Mouse (Mus musculus) embryonic facial prominence, embryonic 13.5 days (tissue): ENCODE measurements around the gene Maf. TPM values are rescaled to one million over a fixed set of nuclear protein-coding genes. Genes with fewer than 3 reads are reported as not detected.

Experiments used
- ATAC-seq: fragments of 200-750 bp; cut with Nextera tagmentation; 2 replicates; pipeline ENCODE4 v1.8.0; 2017; ENCODE audit warnings: low read depth; ENCODE audit not compliant: insufficient number of reproducible peaks, insufficient read depth, low FRiP score, low TSS enrichment
- H3K27ac ChIP-seq: fragments of 300-500 bp; sonication (generic); 2 replicates; pipeline ENCODE4 v1.5.1; 2015; ENCODE audit warnings: moderate library complexity, mild to moderate bottlenecking, inconsistent platforms
- H3K27me3 ChIP-seq: fragments of 300-500 bp; sonication (generic); 2 replicates; pipeline ENCODE4 v1.6.1; 2015; ENCODE audit warnings: mild to moderate bottlenecking, inconsistent platforms
- H3K36me3 ChIP-seq: fragments of 300-500 bp; sonication (generic); 2 replicates; pipeline ENCODE4 v1.6.1; 2015; ENCODE audit warnings: mild to moderate bottlenecking, inconsistent platforms
- H3K4me1 ChIP-seq: fragments of 300-500 bp; sonication (generic); 2 replicates; pipeline ENCODE4 v1.6.1; 2015; ENCODE audit warnings: inconsistent platforms
- H3K4me2 ChIP-seq: fragments of 300-500 bp; sonication (generic); 2 replicates; pipeline ENCODE4 v1.6.1; 2015; ENCODE audit warnings: moderate library complexity, mild to moderate bottlenecking, inconsistent platforms
- H3K4me3 ChIP-seq: fragments of 300-500 bp; sonication (generic); 2 replicates; pipeline ENCODE4 v1.5.1; 2015; ENCODE audit warnings: mild to moderate bottlenecking, inconsistent platforms
- H3K9ac ChIP-seq: fragments of 300-500 bp; sonication (generic); 2 replicates; pipeline ENCODE4 v1.6.1; 2015; ENCODE audit warnings: mild to moderate bottlenecking, inconsistent platforms
- H3K9me3 ChIP-seq: fragments of 300-500 bp; sonication (generic); 2 replicates; pipeline ENCODE4 v1.6.1; 2016; ENCODE audit warnings: inconsistent platforms
- WGBS: fragments of 180-500 bp; shearing (Covaris S2); methylation state at CpG from one replicate; pipeline ENCODE4 v1.1.7; 2015; ENCODE audit warnings: mixed read lengths; 5-methylcytosine and 5-hydroxymethylcytosine counted together
- polyA plus RNA-seq: library from polyadenylated mRNA; unstranded; fragments of >200 nt; fragmentation: Nextera tagmentation; extraction: Ambion mirVana; gene quantifications from 2 replicates; pipeline ENCODE4 v1.2.1, GENCODE M21; 2015

Gene Maf
- polyA plus RNA-seq = 7.9 and 9.0 TPM in 2 replicates

DNA sequence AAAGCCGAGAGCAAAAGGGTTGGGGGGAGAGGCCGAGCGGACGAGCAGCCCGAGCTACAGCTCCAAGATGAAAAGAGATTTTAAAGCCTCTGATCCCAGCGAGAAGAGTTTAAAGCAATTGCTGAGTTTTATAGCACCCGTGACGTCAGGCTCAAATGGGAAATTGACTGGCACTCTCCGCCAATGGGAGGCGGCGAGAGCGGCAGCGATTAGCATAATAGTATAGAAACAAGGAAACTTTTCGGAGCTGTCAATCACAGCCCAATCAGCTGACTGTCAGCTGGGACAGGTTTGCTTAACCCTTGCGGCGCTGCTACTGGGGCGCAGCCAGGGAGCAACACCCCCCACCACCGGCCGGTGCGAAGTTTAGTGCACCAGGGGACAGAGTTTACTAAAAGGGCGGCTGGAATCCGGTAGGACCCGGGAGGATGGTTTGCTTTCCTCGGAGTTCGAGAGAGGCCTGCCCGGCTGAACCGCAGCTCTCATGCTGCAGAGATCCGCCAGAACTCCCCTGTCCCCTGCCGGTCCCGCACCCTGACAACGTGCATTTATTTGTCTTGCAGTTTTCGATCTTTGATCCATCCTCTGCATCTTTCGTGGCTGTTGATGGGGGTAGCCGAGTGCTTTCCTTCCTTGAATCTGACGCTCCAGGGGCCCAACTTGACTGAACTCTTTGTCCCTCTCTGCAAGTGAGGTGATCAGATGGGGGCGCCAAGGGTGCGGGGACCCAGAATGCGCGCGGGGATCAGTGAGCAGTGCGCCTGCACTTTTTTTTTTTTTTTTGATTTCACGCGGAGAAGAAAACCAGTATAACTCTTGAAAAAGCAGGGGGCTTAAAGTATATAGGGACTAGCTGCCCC is at the start of gene Maf:
TSS of gene Maf (minus strand) at position 64 of the 860 bp plus-strand sequence.
- Histone ChIP-seq H3K36me3 (no peaks in the 10 kb centered on the region), H3K4me3 (peak within 1 kb of the TSS; percentile 67), H3K9me3 (no peaks in the 10 kb centered on the region), H3K27me3 (peaks cover 27% of the 10 kb centered on the region), H3K27ac (peak within 1 kb of the TSS; percentile 94), H3K4me1 (peaks cover 16% of the 10 kb centered on the region), H3K4me2 (peak within 1 kb of the TSS; percentile 83), H3K9ac (peak within 1 kb of the TSS; percentile 85)
- under 1% methylated on average over 43 of the region's 43 CpGs for WGBS
- ATAC-seq = peak; percentile 80; the same call in 1 of the 2 replicates

DNA sequence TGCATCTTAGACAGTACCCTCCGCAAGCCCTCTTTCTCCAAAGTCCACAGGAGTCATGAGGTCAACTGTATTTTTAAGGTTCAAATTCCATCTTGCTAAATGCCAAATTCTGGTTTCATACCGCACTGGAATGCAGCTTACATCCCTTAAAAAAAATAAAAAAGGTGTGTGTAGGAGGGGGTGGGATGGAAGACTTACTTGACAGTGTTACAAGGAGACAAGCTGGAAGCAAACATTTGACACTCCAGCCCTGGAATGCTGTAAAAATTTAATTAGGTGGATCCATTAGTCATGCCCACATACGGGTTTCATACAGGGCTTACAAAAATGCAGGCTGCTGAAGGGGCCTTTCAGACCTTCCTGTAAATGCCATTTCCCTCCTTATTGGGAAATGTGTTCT is 49.4 kb upstream of the Maf start:
- Histone ChIP-seq H3K4me2 (no peak overlapping the region), H3K9me3 (no peaks in the 10 kb centered on the region), H3K27ac (no peak overlapping the region; the same call in 1 of the 2 replicates), H3K36me3 (no peaks in the 10 kb centered on the region), H3K27me3 (no peaks in the 10 kb centered on the region), H3K4me1 (no peaks in the 10 kb centered on the region; the same call in 1 of the 2 replicates), H3K4me3 (no peak overlapping the region), H3K9ac (no peak overlapping the region)
- no peak for ATAC-seq
- WGBS = 42% methylated on average over 3 of the region's 3 CpGs

DNA sequence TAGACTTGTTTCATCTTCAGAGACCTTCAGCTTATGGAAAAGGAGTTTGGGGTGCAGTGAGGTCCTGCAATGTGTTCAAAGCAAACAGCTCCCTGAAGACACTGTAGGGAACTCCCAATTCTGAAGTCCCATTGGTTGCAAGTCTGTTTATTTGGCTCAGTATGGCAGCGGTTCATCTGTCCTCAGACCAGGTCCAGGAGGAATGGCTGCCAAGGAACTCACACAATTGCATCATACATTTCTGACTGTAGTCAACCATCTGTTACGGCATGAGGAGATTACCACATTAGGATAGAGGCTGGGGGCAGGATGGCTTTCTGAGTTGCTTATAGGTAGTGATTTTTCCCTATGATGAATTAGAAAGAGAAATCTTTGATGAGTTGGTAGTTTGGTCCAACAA is 48.4 kb upstream of the Maf start:
- H3K9me3 ChIP-seq = no peaks in the 10 kb centered on the region
- no peak overlapping the region for H3K27ac ChIP-seq
- H3K4me3 ChIP-seq = no peak overlapping the region
- 88% methylated on average over 2 of the region's 2 CpGs for WGBS
- H3K36me3 ChIP-seq = no peaks in the 10 kb centered on the region
- no peak for ATAC-seq
- H3K27me3 ChIP-seq = no peaks in the 10 kb centered on the region
- no peak overlapping the region for H3K4me2 ChIP-seq
- no peak overlapping the region for H3K9ac ChIP-seq
- H3K4me1 ChIP-seq = no peaks in the 10 kb centered on the region; the same call in 1 of the 2 replicates

DNA sequence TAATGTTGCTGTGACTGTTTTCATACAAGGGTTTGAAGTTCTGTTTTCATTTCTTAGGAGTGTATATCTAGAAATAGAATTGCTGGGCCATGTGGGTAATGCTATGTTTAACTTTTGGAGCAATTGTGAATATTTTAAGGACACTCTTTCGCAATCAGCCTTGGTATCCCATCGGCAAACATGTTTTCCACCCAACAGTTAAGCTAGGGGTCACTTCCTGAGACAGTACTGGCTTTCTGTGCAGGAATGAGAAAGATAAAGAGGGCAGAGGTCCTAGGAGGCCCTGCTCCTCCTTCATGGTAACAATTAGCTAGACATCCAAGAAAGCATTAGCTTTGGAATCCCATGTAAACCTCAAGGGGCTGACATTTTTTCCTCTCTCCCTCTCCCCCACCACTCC is 47.1 kb upstream of the Maf start:
- Histone ChIP-seq H3K4me3 (no peak overlapping the region), H3K27me3 (no peaks in the 10 kb centered on the region), H3K9me3 (no peaks in the 10 kb centered on the region), H3K9ac (no peak overlapping the region), H3K36me3 (no peaks in the 10 kb centered on the region), H3K27ac (no peak overlapping the region), H3K4me2 (no peak overlapping the region), H3K4me1 (no peaks in the 10 kb centered on the region; the same call in 1 of the 2 replicates)
- ATAC-seq = no peak
- WGBS = 55% methylated on average over 2 of the region's 2 CpGs

DNA sequence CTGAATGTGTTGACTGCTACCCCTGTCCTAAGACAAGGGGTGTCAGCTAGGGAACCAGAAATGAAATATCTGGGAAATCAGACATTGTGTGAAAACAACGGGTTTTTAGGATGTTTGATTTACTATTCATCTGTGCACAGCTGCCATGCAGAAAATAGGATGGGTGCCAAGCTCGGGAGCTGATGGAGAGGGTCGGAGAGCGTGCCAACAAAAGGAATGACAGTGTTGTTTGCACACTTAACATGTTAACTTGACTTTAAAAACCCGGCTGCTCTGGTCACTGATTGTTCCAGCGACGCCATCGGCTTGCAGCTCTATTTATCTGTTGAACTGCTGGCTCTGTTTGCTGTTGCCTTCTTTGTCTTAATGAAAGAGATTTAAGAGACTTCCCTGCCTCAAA is 46.2 kb upstream of the Maf start:
- H3K4me1 ChIP-seq = no peaks in the 10 kb centered on the region; the same call in 1 of the 2 replicates
- no peak overlapping the region for H3K9ac ChIP-seq
- H3K27me3 ChIP-seq = no peaks in the 10 kb centered on the region
- no peak overlapping the region for H3K4me2 ChIP-seq
- no peak overlapping the region for H3K27ac ChIP-seq
- no peaks in the 10 kb centered on the region; the same call in 1 of the 2 replicates for H3K9me3 ChIP-seq
- WGBS = 82% methylated on average over 8 of the region's 8 CpGs
- no peak for ATAC-seq
- H3K4me3 ChIP-seq = no peak overlapping the region
- H3K36me3 ChIP-seq = no peaks in the 10 kb centered on the region

DNA sequence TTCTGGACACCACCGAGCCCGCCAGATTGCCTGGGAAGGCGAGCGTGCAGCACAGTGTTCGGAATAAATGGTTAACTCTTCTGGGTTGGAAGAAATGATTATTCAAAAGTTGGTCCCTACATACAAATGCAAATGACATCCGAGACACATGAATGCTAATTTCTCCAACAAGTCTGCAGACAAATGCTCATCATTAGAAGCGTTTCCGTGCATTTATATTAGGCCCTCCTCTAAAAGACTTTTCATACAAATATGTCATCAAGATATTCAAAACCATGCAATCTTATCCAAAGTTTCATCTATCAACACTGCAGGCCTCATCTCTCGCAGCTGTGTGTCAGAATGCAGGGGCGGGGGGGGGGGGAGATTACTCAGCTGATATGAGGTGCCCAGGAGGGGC is 39.8 kb upstream of the Maf start:
- H3K9me3 ChIP-seq = no peaks in the 10 kb centered on the region; the same call in 1 of the 2 replicates
- no peaks in the 10 kb centered on the region for H3K4me1 ChIP-seq
- 82% methylated on average over 10 of the region's 10 CpGs for WGBS
- H3K4me3 ChIP-seq = no peak overlapping the region
- ATAC-seq = no peak
- no peak overlapping the region for H3K9ac ChIP-seq
- H3K36me3 ChIP-seq = no peaks in the 10 kb centered on the region
- no peak overlapping the region for H3K27ac ChIP-seq
- no peak overlapping the region for H3K4me2 ChIP-seq
- no peaks in the 10 kb centered on the region for H3K27me3 ChIP-seq

DNA sequence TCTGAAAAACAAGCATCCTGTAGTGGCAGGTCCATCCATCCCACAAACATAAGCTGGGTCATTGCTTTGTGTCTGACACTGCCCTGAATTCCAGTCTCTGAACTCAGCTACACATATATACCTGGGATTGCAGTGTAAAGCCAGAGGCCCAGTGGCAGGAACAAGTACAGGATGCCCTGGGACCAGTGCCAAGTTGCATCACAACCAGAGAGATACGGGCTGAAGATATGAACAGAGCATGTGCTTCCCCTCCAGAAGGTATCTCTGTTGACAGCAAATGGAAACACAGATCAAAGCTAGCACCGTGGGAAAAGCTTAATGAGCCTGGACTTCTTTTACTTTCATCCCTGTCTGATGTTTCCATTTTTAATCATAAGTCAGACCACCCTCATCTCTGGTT is 38.1 kb upstream of the Maf start:
- no peaks in the 10 kb centered on the region for H3K4me1 ChIP-seq
- no peak overlapping the region for H3K9ac ChIP-seq
- H3K4me2 ChIP-seq = no peak overlapping the region
- ATAC-seq = no peak
- no peaks in the 10 kb centered on the region for H3K36me3 ChIP-seq
- no peak overlapping the region for H3K27ac ChIP-seq
- H3K9me3 ChIP-seq = no peaks in the 10 kb centered on the region; the same call in 1 of the 2 replicates
- WGBS = 61% methylated on average over 2 of the region's 2 CpGs
- no peak overlapping the region for H3K4me3 ChIP-seq
- no peaks in the 10 kb centered on the region for H3K27me3 ChIP-seq

DNA sequence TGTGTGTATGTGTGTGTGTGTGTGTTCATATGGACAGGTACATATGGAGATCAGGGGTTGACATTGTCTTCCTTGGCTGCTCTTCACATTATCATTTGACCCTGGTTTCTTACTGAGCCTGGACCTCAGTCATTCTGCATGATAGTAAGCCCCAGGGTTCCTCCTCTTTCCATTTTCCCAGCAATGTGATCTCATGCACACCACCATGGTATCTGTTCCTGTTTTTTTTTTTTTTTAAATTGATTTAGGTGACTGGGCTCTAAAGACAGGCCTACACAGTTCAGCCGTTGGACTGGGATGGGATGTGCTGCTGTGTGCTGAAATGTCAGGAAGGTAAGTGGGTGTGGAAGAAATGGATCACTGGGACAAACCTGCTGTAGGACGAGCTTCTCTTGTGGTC is 35.8 kb upstream of the Maf start:
- no peaks in the 10 kb centered on the region for H3K9me3 ChIP-seq
- H3K4me1 ChIP-seq = no peaks in the 10 kb centered on the region
- no peak overlapping the region for H3K4me3 ChIP-seq
- 77% methylated on average over 2 of the region's 2 CpGs for WGBS
- no peaks in the 10 kb centered on the region for H3K36me3 ChIP-seq
- H3K4me2 ChIP-seq = no peak overlapping the region
- ATAC-seq = no peak
- H3K27ac ChIP-seq = no peak overlapping the region
- H3K9ac ChIP-seq = no peak overlapping the region
- no peaks in the 10 kb centered on the region for H3K27me3 ChIP-seq

DNA sequence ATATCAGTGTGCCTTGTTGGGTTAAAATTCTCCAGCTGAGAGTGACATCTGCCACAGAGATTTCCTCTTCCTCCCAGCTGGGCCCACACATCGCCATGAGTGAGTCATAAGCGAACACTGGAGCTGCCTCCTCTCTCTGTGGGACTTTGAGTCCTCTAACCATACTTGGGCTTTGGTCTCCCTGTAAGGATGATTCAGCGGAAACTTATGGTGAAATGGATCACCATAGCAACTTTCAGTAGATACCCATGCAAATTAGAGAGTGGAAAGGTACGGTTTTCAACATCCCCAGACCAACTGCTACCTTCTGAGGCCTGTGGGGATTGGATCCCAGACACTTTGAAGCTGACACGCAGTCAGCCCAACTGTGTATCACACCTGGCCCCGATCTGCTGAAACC is 35.1 kb upstream of the Maf start:
- Histone ChIP-seq H3K36me3 (no peaks in the 10 kb centered on the region), H3K4me2 (no peak overlapping the region), H3K9me3 (no peaks in the 10 kb centered on the region), H3K4me3 (no peak overlapping the region), H3K27ac (no peak overlapping the region), H3K4me1 (no peaks in the 10 kb centered on the region), H3K9ac (no peak overlapping the region), H3K27me3 (no peaks in the 10 kb centered on the region)
- 85% methylated on average over 6 of the region's 6 CpGs for WGBS
- no peak for ATAC-seq

DNA sequence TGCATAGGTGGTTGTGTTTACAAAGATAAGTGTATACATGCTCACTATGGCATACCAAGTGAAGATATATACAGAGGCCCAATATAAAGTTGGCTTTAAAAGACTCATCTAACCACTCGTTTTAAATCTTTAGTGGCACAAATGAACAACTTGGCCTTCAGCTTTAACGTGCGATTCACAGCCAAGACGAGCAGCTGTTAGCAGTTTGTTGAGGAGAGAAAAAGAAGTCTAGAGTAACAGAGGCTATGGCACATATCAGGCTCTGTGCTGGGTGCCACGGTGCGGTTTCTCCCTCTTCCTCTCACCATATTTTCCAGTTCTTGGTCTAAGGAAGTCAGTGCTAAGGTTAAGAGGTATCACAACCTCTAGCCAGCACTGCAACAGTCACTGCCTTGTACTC is 34.4 kb upstream of the Maf start:
- ATAC-seq = no peak
- Histone ChIP-seq H3K9ac (no peak overlapping the region), H3K9me3 (no peaks in the 10 kb centered on the region), H3K4me1 (no peaks in the 10 kb centered on the region), H3K27ac (no peak overlapping the region), H3K36me3 (no peaks in the 10 kb centered on the region), H3K27me3 (no peaks in the 10 kb centered on the region), H3K4me3 (no peak overlapping the region), H3K4me2 (no peak overlapping the region)
- WGBS = 87% methylated on average over 6 of the region's 6 CpGs

DNA sequence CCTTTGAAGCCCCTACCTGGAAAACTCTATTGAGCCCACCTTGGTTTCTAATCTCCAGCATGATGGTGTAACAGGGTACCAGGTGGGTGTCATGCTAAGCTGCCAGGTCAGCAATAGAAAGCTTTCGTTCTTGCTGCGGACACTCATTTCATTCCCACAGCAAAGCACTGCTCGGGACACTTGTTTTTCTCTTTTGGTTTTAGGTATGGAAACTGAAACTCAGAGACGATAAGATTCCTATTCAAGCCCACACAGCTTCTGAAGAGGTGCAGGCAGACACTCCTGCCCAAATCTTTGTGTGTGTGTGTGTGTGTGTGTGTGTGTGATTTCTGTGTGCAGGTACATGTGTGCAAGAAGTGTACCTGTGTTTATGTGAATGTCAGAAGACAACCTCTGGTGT is 32.2 kb upstream of the Maf start:
- H3K36me3 ChIP-seq = no peaks in the 10 kb centered on the region
- WGBS = 94% methylated on average over 4 of the region's 4 CpGs
- no peak for ATAC-seq

DNA sequence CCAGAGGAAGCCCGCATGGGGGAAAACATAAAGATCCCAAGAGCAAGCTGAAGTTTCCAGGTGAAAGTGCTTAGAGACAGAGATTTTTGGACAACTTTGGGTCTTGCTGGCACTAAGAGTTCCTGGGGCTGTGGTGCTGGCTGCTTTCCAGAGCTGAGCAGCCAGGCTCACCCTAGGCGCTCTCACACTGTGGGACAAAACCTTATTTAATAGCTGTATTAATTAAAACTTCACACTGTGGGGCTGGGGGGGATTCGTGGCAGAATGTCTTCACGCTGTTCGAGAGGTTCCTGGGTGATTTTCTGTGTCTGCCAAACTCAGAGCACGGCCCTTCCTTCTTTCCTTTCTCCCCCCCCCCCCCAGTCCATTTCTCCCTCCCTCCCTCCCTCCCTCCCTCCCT is 24.8 kb upstream of the Maf start:
- Histone ChIP-seq H3K36me3 (no peaks in the 10 kb centered on the region), H3K4me1 (0 out of 2 replicates have a peak, but pooled peaks cover 3% of the 10 kb centered on the region), H3K4me3 (no peak overlapping the region), H3K27me3 (no peaks in the 10 kb centered on the region), H3K9me3 (no peaks in the 10 kb centered on the region), H3K4me2 (no peak overlapping the region), H3K9ac (no peak overlapping the region), H3K27ac (no peak overlapping the region)
- ATAC-seq = no peak
- WGBS = 75% methylated on average over 6 of the region's 6 CpGs

More for the DNA sequence above, 32.2 kb upstream of the Maf start:
- H3K4me2 ChIP-seq = no peak overlapping the region
- no peaks in the 10 kb centered on the region for H3K27me3 ChIP-seq
- H3K4me3 ChIP-seq = no peak overlapping the region
- H3K27ac ChIP-seq = no peak overlapping the region
- no peaks in the 10 kb centered on the region for H3K9me3 ChIP-seq
- no peaks in the 10 kb centered on the region for H3K4me1 ChIP-seq
- H3K9ac ChIP-seq = no peak overlapping the region
